Mouse (Mus musculus): Measurements from ENCODE around the gene Sh3gl1. TPM values are rescaled to one million over a fixed set of nuclear protein-coding genes. Genes with fewer than 3 reads are reported as not detected.
A peak's percentile ranks its signal among the peaks of the same experiment; 100 is the strongest.
"Not testable (repeated sequence)": the region's sequence is repeated elsewhere in the genome, so short reads cannot be mapped to it uniquely, and the experiment has no call there.

Sh3gl1 gene
- 93.2 and 96.6 TPM in 2 replicates for polyA plus RNA-seq (2016; fragmentation: Nextera tagmentation; extraction: Ambion mirVana)

DNA sequence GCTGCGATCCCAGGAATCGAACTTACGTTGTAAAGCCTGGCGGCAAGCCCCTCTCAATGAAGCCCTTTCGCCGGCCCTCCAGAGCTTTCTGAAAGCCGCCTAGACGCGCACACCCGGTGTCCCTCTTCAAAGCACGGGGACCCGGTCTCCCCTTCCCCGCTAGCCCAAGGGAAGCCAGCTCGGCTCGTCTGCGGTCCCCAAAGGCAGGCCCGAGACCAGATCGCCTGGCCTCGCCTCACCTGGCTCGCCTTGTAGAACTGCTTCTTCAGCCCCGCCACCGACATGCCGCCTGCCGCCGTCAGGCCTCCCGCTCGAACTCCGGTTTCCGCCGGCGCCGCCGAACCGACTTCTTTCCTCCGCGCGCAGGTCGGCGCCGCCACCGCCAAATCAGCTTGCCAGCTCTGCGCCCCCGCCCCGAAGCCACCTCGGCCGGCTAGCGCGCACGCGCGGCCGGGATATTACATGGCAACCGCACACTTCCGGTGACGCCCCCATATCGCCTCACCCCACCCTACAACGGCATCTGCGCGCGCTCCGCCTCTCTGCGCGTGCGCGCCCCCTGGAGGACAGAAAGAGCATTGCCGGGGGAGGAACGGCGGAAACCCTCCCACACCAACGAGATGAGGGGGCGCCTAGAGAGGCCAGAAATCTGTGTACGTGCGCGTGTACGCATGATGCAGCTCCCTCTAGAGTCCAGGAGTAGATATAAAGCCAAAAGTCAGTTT, at the start of gene Sh3gl1:
Sh3gl1 (minus strand) TSS at position 460 of the 725 bp plus-strand sequence.
- H3K4me1 ChIP-seq (replicated peaks), result peaks cover 49% of the 10 kb centered on the region
- peak within 1 kb of the TSS; percentile 88 for H3K4me3 ChIP-seq
- peaks cover 18% of the 10 kb centered on the region for H3K36me3 ChIP-seq
- peak; percentile 93 for ATAC-seq (ENCODE audit: insufficient number of reproducible peaks, low FRiP score)
- no peaks in the 10 kb centered on the region for H3K27me3 ChIP-seq (replicated peaks)
- H3K27ac ChIP-seq (ENCODE audit: poor library complexity, severe bottlenecking), result peak within 1 kb of the TSS; percentile 79
- WGBS, result under 1% methylated on average over 74 of the region's 74 CpGs
- H3K4me2 ChIP-seq, result peak within 1 kb of the TSS; percentile 72
- H3K9me3 ChIP-seq (replicated peaks), result no peaks in the 10 kb centered on the region
- H3K9ac ChIP-seq, result peak within 1 kb of the TSS; percentile 94

DNA sequence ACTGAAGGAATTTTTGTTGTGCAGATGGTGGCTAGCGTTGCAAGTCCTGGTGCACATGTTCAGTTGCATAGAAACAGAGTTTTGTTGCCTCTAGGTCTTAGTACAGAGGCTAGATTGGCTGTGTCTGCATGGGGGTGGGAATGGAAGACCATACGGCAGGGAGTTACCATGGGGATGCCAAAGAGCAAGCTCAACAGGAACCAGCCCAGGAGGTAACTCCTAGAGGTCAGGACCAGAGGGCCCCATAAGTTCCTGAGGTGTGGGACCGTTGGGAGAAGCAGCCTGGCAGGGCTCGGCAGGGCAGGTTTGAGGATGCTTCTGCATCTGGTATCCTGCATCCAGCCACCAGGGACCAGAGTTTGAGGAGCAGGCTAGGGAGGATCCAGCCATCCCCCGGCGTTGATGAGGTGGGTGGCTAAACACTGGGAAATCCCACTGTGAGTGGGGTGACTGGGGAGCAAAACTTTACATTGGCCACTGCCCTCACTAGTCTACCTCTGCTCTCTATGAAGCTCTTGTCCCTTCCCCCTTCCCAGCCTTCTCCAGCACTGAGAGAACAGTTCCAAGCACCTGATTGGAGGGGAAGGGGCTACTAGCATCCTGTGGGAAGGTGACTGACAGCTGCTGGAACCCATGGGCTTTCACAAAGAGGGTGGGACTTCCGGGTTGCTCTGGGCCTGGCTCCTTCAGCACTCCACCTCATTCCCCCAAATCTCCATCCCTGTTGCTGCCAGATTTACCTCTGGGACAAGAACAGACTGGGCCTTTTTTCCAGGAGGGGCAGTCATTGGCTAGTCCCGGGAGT, 44.5 kb upstream of the Sh3gl1 start:
- Histone ChIP-seq H3K27ac (ENCODE audit: poor library complexity, severe bottlenecking) (peak overlapping the region; percentile 17; the same call in 1 of the 2 replicates), H3K9ac (peak overlapping the region; percentile 92), H3K9me3 (replicated peaks) (no peaks in the 10 kb centered on the region), H3K27me3 (replicated peaks) (no peaks in the 10 kb centered on the region), H3K4me2 (peak overlapping the region; percentile 93), H3K4me3 (peak overlapping the region; percentile 92), H3K4me1 (replicated peaks) (peaks cover 19% of the 10 kb centered on the region), H3K36me3 (peaks cover 29% of the 10 kb centered on the region)
- no peak for ATAC-seq (ENCODE audit: insufficient number of reproducible peaks, low FRiP score)
- WGBS, result 16% methylated on average over 8 of the region's 8 CpGs

DNA sequence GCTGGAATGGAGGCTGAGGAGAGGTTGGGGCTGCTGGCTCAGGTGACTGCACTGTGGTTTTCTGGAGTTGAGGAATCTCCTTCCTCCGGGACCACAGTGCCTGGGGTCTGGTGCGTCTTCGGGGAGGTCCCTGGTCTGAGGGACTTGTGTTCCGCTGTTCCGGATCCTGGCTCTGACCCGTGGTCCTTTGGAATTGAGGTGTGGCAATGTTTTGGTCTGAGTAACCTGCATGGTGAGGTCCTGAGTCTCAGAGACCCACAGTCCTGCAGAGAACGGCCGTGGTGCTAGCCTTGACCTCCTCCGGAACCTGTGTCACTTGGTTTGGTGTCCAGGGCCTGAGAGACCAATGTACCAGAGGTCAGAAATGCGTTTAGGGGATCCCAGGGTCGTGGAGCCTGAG, 43.5 kb upstream of the Sh3gl1 start:
- Histone ChIP-seq H3K27me3 (replicated peaks) (no peaks in the 10 kb centered on the region), H3K36me3 (peaks cover 23% of the 10 kb centered on the region), H3K27ac (ENCODE audit: poor library complexity, severe bottlenecking) (peak overlapping the region; percentile 59; the same call in 1 of the 2 replicates), H3K9ac (peak overlapping the region; percentile 92), H3K4me3 (peak overlapping the region; percentile 92), H3K4me2 (peak overlapping the region; percentile 93), H3K4me1 (replicated peaks) (peaks cover 27% of the 10 kb centered on the region), H3K9me3 (replicated peaks) (no peaks in the 10 kb centered on the region)
- WGBS, result under 1% methylated on average over 11 of the region's 11 CpGs
- ATAC-seq (ENCODE audit: insufficient number of reproducible peaks, low FRiP score), result no peak

DNA sequence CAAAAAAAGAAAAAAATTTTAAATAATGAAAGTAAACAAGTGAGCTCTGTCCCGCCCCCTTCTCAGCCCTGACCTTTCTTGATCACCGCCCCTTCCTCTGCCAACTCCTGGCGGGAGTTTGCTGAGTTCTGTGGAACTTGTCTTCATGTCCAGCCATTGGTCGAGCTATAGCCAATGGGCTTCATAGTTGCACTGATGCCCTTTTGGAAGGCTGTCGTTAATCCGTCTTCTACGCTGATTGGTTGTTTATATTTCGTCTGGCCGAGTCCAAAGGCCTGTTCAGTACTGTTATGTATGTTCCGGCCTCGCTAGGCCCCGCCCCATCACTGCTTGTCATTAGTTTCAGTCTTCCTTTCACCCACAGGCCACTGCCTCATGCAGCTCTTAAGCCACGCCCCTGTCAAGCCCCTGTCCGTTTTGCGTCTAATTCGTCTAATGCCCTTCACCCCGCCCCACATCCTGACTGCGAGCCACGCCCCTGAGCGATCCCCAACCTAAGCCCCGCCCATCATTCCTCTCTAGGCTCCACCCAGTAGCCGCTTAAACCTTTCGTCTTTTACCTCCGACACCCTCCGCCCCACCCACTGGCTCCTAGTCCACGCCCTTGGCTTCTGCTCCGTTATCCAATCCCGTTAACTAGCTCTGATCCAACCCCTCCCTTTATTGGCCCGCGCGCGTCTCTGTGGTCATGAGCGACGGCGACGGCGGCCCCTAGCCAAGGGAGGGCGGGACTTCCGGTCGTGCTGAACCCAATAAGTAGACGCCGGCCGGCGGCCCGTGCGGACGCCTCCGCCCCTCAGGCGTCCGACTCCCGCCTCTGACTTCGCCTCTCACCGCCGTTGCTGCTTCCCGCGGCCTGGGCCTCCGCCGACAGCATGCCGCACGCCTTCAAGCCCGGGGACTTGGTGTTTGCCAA, 42.7 kb upstream of the Sh3gl1 start, which contains the start of gene Hdgfl2:
Hdgfl2 (plus strand) TSS at position 755 of the 916 bp plus-strand sequence.
- Histone ChIP-seq H3K9ac (peak within 1 kb of the TSS; percentile 92), H3K27me3 (replicated peaks) (no peaks in the 10 kb centered on the region), H3K4me3 (peak within 1 kb of the TSS; percentile 92), H3K36me3 (peaks cover 20% of the 10 kb centered on the region), H3K9me3 (replicated peaks) (no peaks in the 10 kb centered on the region), H3K4me2 (peak within 1 kb of the TSS; percentile 93), H3K4me1 (replicated peaks) (peaks cover 30% of the 10 kb centered on the region), H3K27ac (ENCODE audit: poor library complexity, severe bottlenecking) (peak within 1 kb of the TSS; percentile 59)
- WGBS, result under 1% methylated on average over 61 of the region's 61 CpGs
- peak; percentile 93 for ATAC-seq (ENCODE audit: insufficient number of reproducible peaks, low FRiP score)

DNA sequence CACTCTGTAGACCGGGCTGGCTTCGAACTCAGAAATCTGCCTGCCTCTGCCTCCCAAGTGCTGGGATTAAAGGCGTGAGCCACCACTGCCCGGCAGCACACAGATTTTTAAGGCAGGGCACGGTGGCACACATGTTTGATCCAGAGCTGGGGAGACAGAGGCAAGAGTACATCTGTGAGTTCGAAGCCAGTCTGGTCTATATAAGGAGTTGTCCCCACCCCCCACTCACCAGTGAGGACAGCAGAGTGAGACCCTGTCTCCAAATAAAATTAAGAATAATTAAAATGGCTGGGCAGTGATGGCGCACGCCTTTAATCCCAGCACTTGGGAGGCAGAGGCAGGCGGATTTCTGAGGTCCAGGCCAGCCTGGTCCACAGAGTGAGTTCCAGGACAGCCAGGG, 41.9 kb upstream of the Sh3gl1 start:
- Histone ChIP-seq H3K4me3 (peak overlapping the region; percentile 92), H3K36me3 (peaks cover 14% of the 10 kb centered on the region), H3K4me2 (peak overlapping the region; percentile 60), H3K4me1 (replicated peaks) (peaks cover 36% of the 10 kb centered on the region), H3K27ac (ENCODE audit: poor library complexity, severe bottlenecking) (peak overlapping the region; percentile 58)
- ATAC-seq (ENCODE audit: insufficient number of reproducible peaks, low FRiP score); H3K27me3 ChIP-seq (replicated peaks); H3K9me3 ChIP-seq (replicated peaks); H3K9ac ChIP-seq: not testable (repeated sequence)
- WGBS, result 66% methylated on average over 9 of the region's 9 CpGs

DNA sequence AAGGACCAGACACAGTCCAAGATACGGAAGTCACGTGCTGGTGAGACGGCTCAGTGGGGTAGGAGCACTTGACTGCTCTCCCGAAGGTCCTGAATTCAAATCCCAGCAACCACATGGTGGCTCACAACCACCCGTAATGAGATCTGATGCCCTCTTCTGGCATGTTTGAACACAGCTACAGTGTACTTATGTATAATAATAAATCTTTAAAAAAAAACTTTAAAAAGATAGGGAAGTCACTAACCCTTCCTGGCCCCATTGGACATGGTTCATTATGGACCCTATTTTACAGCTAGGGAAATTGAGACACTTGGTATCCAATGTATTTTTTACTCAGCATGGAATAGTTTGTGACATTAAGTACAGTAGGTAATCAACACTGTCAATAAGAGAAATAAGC, 41.1 kb upstream of the Sh3gl1 start:
- no peaks in the 10 kb centered on the region for H3K27me3 ChIP-seq (replicated peaks)
- H3K4me2 ChIP-seq, result no peak overlapping the region
- WGBS, result 88% methylated on average over 5 of the region's 5 CpGs
- H3K27ac ChIP-seq (ENCODE audit: poor library complexity, severe bottlenecking), result no peak overlapping the region
- H3K4me3 ChIP-seq, result no peak overlapping the region
- peaks cover 36% of the 10 kb centered on the region for H3K4me1 ChIP-seq (replicated peaks)
- H3K9me3 ChIP-seq (replicated peaks), result no peaks in the 10 kb centered on the region
- ATAC-seq (ENCODE audit: insufficient number of reproducible peaks, low FRiP score), result no peak
- H3K9ac ChIP-seq, result no peak overlapping the region
- H3K36me3 ChIP-seq, result peaks cover 12% of the 10 kb centered on the region

DNA sequence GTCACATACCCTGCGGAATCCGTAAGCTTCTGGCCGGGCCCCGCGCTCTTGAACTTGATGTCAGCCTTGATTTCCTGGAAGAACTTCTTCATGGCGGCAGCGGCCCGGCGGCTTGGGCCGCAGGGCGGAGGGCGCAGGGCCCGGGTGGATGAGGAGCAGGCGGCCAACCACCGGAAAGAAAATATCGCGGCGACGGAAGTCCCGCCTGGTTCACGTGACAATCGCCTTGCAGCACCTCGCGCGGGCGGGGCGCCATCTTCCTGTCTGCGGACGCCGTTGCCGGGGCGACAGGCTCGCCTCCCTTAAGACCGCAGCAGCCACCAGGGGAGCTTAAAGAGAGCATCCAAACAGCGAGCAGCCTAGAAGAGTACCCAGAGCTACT, 38.4 kb upstream of the Sh3gl1 start, which contains the start of gene Ubxn6:
Ubxn6 (minus strand) TSS at position 202 of the 382 bp plus-strand sequence.
- Histone ChIP-seq H3K4me3 (peak within 1 kb of the TSS; percentile 77), H3K27ac (ENCODE audit: poor library complexity, severe bottlenecking) (peak within 1 kb of the TSS; percentile 96), H3K36me3 (peaks cover 31% of the 10 kb centered on the region), H3K9ac (peak within 1 kb of the TSS; percentile 78), H3K4me2 (peak within 1 kb of the TSS; percentile 78), H3K27me3 (replicated peaks) (no peaks in the 10 kb centered on the region), H3K9me3 (replicated peaks) (no peaks in the 10 kb centered on the region), H3K4me1 (replicated peaks) (peaks cover 17% of the 10 kb centered on the region)
- WGBS, result under 1% methylated on average over 35 of the region's 35 CpGs
- peak; percentile 53 for ATAC-seq (ENCODE audit: insufficient number of reproducible peaks, low FRiP score)

DNA sequence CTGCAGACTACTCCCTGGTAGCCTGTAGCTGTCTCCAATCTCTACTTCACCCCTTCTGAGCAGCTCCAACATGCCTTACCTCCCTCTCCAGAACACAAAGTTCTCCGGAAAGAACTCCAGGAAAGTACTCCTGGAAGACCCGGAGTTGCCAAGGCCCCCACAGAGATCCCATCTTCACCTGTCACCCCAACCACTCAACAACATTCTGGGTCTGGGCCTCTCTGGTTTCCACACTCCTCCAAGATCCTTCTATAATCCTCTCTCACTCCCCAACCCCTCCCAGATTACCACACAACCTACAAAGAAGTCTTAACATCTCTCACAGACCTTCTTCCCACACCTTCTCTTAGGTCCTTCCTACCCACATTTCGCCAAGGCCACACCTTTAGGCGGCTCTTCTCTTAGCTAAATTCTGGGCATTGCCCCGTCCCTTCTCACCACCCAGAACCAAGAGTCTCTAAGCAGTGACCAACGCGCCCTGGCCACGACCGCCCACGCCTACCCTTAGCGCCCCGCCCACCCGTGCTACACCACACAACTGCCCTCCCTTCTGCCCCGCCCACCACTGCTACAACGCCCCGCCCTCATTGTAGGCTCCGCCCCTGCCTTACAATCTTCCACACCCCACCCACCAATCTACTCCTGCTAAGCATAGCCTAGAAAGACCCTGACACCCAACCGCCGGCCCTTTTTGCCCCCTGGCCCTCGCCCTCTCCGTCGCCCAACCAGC, 37.8 kb upstream of the Sh3gl1 start:
- Histone ChIP-seq H3K9ac (peak overlapping the region; percentile 78), H3K9me3 (replicated peaks) (no peaks in the 10 kb centered on the region), H3K27me3 (replicated peaks) (no peaks in the 10 kb centered on the region), H3K27ac (ENCODE audit: poor library complexity, severe bottlenecking) (peak overlapping the region; percentile 96), H3K4me3 (peak overlapping the region; percentile 77), H3K4me1 (replicated peaks) (peaks cover 17% of the 10 kb centered on the region), H3K36me3 (peaks cover 37% of the 10 kb centered on the region), H3K4me2 (peak overlapping the region; percentile 78)
- 7% methylated on average over 22 of the region's 22 CpGs for WGBS
- peak; percentile 66 for ATAC-seq (ENCODE audit: insufficient number of reproducible peaks, low FRiP score)

DNA sequence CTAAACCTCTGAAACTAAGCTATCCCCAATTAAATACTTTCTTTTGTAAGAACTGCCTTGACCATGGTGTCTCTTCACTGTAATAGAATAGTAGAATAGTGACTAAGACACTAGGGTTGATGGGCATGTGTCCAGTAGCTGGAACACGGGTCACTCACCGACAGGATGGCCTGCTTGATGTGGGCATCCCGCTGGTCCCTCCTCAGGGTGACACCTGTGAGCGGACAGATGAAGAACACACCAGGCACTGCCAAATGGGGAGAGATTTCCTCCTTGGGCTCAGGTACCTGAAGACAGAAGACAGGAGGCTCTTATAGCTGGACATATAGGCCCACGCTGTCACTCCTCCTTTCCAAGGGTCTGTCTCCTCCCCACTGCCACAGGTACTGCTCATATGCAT, 35.8 kb upstream of the Sh3gl1 start:
- no peak overlapping the region for H3K4me2 ChIP-seq
- WGBS, result 92% methylated on average over 5 of the region's 5 CpGs

GRCm38 (mm10) chr17:56071126-56071525, 34.7 kb upstream of the Sh3gl1 start:
- no peak overlapping the region for H3K4me2 ChIP-seq
- ATAC-seq (ENCODE audit: insufficient number of reproducible peaks, low FRiP score), result no peak
- peaks cover 68% of the 10 kb centered on the region for H3K36me3 ChIP-seq
- 0 out of 2 replicates have a peak, but pooled peaks cover 2% of the 10 kb centered on the region for H3K9me3 ChIP-seq (replicated peaks)
- no peak overlapping the region for H3K4me3 ChIP-seq
- H3K4me1 ChIP-seq (replicated peaks), result peaks cover 17% of the 10 kb centered on the region
- H3K27ac ChIP-seq (ENCODE audit: poor library complexity, severe bottlenecking), result no peak overlapping the region
- no peak overlapping the region for H3K9ac ChIP-seq
- no peaks in the 10 kb centered on the region for H3K27me3 ChIP-seq (replicated peaks)

More for the DNA sequence above, 35.8 kb upstream of the Sh3gl1 start:
- H3K4me3 ChIP-seq, result no peak overlapping the region
- no peaks in the 10 kb centered on the region for H3K9me3 ChIP-seq (replicated peaks)
- H3K27me3 ChIP-seq (replicated peaks), result no peaks in the 10 kb centered on the region
- H3K9ac ChIP-seq, result no peak overlapping the region
- ATAC-seq (ENCODE audit: insufficient number of reproducible peaks, low FRiP score), result no peak
- peaks cover 17% of the 10 kb centered on the region for H3K4me1 ChIP-seq (replicated peaks)
- no peak overlapping the region for H3K27ac ChIP-seq (ENCODE audit: poor library complexity, severe bottlenecking)
- H3K36me3 ChIP-seq, result peaks cover 57% of the 10 kb centered on the region
